Mouse (Mus musculus) kidney, postnatal 10 days (tissue): Measurements from ENCODE around the gene Slc38a4.

Experiments used
- DNase-seq: peaks from one replicate; pipeline ENCODE4 v3.0.0; 2021; ENCODE audit warnings: mixed read lengths

Gene Slc38a4

GRCm38 (mm10) chr15:97055794-97056193 is at the start of gene Slc38a4:
Gene Slc38a4, minus strand, starts transcription at chr15:97055956.
- peak; percentile 23 for DNase-seq

DNA sequence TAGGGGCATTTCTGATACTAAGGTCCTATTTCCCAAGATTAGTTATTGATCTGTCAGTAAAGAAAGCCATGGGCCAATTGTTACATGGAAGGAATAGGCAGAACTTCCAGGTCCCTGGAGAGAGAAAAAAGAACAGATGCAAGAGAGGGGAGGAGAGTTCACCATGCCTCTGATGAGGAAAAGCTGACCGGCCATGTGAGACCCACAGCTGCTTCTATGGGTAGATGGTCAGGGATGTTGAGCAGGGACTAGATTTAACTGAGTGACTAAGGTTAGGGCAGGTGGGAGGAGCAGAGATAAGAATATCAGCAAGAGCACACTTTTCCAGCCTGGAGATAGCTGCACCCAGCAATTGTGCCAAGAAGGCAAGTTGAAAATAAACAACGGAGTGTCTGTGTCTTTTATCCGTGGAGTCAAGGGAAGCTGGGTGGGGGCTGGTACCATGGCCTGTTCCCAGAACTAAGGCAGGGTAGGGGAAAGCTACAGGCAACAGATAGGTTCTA is 49.2 kb upstream of the Slc38a4 start:
- no peak for DNase-seq

GRCm38 (mm10) chr15:97104048-97104447 is 48.3 kb upstream of the Slc38a4 start:
- no peak for DNase-seq

DNA sequence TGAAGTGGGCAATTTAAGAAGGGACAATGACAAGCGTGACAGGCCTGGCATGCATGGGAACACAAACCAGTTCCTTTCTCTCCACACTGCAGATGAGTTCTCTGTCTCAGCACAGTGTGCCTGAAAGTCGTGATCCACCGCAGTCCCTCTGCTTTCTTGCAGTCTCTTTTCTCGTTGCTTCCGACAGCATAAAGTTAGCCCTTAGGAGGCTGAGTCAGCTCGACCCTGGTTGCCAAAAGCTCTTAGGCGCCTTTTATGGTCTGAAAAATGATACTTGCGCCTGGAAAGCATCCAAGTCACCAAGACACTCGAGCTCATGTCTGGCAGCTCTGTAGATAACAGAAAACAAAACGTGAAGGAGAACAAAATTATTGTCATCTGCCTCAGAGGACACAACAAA is 47.1 kb upstream of the Slc38a4 start:
- DNase-seq: no peak

DNA sequence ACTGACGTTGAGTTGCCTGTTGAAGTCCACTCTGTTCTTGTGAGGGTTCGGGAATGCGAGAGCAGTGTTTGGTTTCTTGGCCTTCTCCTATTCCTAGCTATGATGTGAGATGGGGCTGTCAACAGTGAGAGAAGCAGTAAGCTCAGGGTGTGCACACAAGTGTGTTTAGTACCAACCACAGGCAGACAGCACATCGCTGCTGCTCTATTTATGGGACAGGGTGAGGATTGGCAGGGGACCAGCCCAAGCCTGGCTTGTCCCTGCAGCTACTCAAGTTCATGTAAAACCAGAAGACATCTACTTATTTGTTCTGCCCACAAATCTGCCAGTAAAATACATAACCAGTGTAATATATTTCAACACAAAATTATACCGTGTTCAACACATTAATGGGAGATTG is 46.4 kb upstream of the Slc38a4 start:
- DNase-seq: no peak

DNA sequence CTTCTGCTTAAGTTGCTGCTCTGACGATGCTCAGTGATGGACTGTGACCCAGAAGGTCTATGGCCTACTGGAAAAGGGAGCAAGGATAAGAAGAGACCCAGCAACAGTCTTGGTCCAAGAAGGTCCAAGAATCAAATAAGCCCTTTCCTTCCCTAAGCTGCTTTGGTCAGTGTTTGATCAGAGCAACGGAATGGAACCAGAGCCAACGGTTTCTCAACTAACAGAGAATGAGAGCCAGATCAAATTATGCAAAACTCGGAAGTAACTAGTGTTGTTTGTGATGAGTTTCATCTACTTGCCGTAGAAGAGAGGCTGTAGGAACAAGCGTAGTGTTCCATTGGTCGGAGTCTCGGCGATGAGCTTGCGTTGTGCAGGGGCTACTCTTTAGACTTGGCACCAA is 43.3 kb upstream of the Slc38a4 start:
- no peak for DNase-seq

GRCm38 (mm10) chr15:97097548-97097947 is 41.8 kb upstream of the Slc38a4 start:
- no peak for DNase-seq

DNA sequence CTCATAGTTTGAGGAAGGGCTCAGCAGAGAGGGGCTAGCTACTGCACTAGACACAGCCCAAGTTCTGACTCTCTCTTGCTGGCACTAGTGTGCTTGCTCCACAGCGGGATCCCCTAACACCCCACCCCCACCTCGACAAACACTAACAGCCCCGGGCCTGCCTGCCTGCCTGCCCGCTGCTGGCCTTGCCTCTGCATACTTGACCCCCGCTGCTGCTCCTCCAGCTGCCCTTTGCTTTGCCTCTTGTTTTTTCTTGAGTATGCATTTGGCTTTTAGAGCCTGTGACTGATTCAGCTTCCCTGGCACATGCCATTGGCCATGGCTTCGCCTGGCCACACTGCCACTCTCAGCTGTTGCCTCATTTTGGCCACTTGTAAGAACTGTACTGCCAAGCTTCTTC is 33.8 kb upstream of the Slc38a4 start:
- DNase-seq: no peak

GRCm38 (mm10) chr15:97085833-97086232 is 30.1 kb upstream of the Slc38a4 start:
- peak; percentile 30 for DNase-seq

- DNase-seq: no peak
These were observed 21.9 kb upstream of the Slc38a4 start for GRCm38 (mm10) chr15:97077665-97078064.

DNA sequence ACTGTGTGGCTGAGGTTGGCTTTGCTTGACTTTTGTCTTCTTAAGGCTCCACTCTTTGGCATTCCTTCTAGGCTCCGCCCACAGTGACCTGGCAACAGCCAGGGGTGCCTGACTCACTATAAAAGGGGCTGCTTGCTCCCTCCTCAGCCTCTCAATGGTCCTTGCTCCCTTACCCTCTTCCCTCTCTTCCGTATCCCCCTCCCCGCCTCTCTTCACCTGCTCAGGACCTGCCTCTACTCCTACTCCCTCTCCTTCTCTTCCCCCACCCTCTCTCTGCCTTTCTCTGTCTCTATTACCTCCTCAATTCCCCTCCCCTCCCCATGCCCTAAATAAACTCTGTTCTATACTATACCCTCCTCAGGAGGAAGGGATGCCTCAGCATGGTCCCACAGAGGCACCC is 20.3 kb upstream of the Slc38a4 start:
- no peak for DNase-seq

GRCm38 (mm10) chr15:97075240-97075639 is 19.5 kb upstream of the Slc38a4 start:
- no peak for DNase-seq

DNA sequence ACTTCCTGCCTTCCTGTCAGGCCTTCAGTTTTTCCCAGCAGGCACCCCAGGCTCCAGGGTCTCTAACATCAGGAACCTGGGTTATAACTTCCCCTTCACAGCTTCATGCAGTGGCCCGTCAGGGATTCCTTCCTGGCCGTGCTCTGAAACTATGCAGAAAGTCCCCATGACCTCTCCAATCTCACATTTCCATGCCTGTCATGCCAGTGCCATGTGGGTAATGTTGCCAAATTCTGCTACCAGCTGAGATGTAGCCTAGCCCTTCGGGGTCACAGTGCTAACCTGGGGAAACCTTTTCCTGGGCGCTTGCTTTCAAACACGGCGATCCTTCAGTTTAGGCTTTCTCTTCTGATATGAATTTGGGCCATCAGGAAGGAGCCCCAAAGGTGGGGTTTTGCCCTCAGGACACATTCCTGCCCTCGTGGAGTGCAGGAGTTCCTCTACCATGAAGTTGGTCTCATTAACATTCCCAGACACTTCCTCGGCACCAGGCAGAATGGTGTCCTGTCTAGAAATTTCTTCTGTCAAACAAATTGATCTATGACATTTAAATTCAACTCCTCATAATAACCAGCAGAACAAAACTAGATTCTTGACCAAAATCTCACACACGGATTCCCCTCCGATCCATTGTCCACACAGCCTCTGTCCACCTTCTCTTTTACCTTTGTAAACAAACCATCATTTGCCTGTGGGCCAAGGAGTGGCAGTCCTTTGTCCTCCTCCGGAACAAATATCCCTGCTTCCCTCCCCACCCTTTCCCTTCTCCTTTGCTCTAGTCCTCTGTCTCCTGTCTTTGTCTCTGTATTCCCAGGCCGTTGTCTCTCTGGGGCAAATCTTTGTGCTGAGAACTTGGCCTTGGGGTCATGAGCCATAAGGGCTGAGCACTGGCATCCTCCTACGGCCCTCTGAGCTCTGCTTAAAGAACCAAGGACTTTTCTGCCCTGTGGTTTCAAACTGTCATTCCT is 17.4 kb upstream of the Slc38a4 start:
- no peak for DNase-seq

GRCm38 (mm10) chr15:97067340-97068136 is 11.8 kb upstream of the Slc38a4 start:
- peak; percentile 16 for DNase-seq

DNA sequence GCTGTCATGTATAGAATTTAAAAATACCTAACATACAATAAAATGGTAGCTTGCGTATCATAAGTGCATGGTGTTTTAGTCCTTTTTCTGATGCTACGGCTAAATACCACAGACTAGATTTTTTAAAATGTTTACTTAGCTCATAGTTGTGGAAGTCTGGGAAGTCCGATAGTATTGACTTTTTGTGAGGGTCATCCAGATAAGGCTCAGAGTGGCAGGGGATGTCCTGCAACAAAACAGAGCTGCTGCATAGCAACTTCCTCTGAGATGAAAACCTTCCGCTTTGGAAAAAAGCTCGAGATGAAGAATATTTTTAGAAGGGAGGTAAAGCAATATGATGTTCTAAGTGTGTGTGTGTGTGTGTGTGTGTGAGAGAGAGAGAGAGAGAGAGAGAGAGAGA is 11.2 kb upstream of the Slc38a4 start:
- no peak for DNase-seq

GRCm38 (mm10) chr15:97063211-97063610 is 7.5 kb upstream of the Slc38a4 start:
- no peak for DNase-seq

- no peak for DNase-seq
These were observed 5.2 kb upstream of the Slc38a4 start for GRCm38 (mm10) chr15:97060973-97061372.

- no peak for DNase-seq
These were observed 4.8 kb upstream of the Slc38a4 start for GRCm38 (mm10) chr15:97060571-97060970.

GRCm38 (mm10) chr15:97060102-97060501 is 4.3 kb upstream of the Slc38a4 start:
- no peak for DNase-seq

DNA sequence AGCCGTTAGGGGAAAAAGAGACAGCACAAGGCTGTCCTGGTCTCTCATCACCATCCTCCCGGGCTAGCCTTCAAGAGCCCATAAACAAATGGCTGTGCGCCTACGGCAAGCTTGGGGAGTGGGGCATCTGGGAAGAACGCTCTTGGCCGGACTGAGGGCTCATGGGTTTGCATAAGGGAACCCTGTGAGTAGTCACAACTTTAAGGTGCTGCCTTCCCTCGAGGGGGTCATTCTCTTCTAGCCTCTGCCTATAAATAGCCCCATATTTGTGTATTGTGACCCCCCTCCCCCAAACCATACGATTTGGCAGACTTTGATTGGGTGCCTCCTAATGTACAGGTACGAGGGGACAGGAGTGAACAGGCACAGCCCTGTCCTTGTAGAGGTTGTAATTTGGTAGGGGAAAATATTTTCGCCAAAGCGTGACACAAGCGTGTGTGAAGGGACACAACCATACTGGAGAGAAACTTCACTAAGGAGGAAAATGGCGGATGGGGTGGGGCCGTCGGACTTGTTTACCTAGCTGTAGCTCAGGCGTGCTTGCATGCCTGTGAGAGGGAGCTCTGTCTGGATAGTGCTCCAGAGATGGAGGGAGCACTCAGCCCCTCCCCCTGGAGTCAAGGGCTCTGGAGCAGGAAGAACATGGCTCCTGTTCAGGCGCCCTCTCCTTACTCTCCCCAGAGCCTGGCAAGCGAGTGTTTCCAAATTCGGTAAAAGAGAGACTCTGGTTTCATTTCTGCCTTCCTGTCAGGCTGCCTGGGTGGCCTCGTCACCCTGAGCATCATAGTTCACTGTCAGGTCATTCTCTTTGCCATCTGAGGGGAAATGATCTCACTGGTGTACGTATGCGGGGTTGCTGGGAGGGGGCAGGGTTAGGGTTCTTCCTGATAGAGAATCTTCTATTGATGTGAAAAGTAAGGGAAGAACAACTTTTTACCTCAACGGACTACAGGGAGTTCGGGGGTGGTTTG is 3.6 kb upstream of the Slc38a4 start:
- no peak for DNase-seq

DNA sequence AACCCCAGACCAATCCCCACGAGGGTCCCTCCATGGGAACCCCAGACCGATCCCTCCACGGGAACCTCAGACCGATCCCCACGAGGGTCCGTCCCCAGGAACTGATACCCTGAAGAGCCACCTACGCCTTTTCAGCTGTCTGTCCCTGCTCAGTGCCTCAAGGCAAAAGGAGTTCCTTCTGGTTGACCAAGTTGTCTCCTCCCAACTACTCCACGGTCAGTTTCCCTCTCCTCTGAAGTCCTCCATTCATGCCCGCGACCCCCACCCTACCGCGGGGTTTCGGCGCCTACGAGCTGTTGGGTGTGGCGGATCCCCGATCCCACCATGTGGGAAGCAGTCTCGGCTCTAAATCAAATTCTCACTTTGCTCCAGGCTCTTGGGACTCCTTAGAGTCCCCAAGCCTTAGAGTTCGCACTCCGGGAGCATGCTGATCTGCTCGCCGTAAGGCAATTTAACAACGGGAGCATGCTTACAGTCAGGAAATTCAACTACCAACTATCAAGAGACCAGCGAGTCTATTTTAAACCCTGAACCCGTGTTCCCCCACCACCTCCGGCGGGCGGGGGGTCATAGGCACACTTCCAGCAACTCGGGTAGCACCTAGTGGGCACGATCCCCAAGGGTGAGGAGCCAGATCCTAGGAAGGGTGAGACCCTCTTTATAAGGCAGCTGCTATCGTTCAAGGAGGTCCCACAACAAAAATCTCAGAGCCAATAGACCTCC is 828 bp downstream of the Slc38a4 start:
- peak; percentile 11 for DNase-seq

DNA sequence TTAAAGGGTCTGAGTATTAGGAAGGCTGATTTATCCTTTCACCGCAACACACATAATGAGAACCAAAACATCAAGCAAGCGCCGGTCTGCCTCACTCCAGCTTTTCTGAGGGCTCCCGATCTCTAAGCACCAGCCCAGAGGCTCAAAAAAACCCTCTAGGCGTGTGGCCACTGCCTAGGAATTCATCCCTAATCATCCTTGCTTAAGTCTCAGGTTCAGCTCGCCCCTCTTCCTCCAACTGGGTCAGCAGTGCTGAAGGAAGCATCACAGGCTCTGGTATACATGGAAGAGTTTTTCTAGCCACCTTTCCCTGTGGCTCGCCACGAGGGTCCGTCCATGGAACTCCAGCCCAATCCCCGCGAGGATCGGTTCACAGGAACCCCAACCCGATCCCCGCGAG is 1.6 kb downstream of the Slc38a4 start:
- no peak for DNase-seq
